Mouse (Mus musculus) gastrocnemius, postnatal 4 days (tissue): ENCODE results near the gene Zfp12. TPM values are rescaled to one million over a fixed set of nuclear protein-coding genes. Genes with fewer than 3 reads are reported as not detected.
"Not testable (repeated sequence)": the region's sequence is repeated elsewhere in the genome, so short reads cannot be mapped to it uniquely, and the experiment has no call there.

ENCODE experiments used
- DNase-seq, 2 experiments: peaks; one replicate each; pipeline ENCODE4 v3.0.0; 2021 to 2022; ENCODE audit warnings: low spot score in 2 of 2, mixed read lengths in 2 of 2
- long read RNA-seq, 2 experiments: library from polyadenylated mRNA; stranded (forward); transcript quantifications; one replicate each; pipeline ENCODE4 v2.0.0; 2021
- total RNA-seq, 2 experiments: library from RNA; stranded (reverse); gene quantifications; 2 replicates each; pipeline ENCODE4 v1.2.3; 2021

Gene Zfp12
- 10 to 100 TPM; 14.0 to 15.9 TPM for total RNA-seq
- long read RNA-seq, experiment 1, full-length matches to known transcripts, result 14 of 16 reads
- long read RNA-seq, experiment 1, partial matches to known transcripts, result 1 of 16 reads
- long read RNA-seq, experiment 1, other reads (novel, unspliced or antisense), result 1 of 16 reads
- long read RNA-seq, experiment 2, full-length matches to known transcripts, result 9 of 12 reads
- long read RNA-seq, experiment 2, partial matches to known transcripts, result 0 of 12 reads
- long read RNA-seq, experiment 2, other reads (novel, unspliced or antisense), result 3 of 12 reads

- peak; percentile 83 to 93 for DNase-seq
These were observed at the start of gene Zfp12 for GRCm38 (mm10) chr5:143235028-143235693. Gene Zfp12, plus strand, starts transcription at chr5:143235163.

GRCm38 (mm10) chr5:143188014-143188413, 46.9 kb upstream of the Zfp12 start:
- DNase-seq, result not testable (repeated sequence)

- DNase-seq, result no peak
These were observed 42.2 kb upstream of the Zfp12 start for GRCm38 (mm10) chr5:143192806-143193205.

GRCm38 (mm10) chr5:143194747-143195146, 40.2 kb upstream of the Zfp12 start:
- DNase-seq, result not testable (repeated sequence)

- DNase-seq, result no peak
These were observed 39.8 kb upstream of the Zfp12 start for GRCm38 (mm10) chr5:143195166-143195565.

GRCm38 (mm10) chr5:143196506-143196905, 38.5 kb upstream of the Zfp12 start:
- no peak for DNase-seq

GRCm38 (mm10) chr5:143205015-143205414, 29.9 kb upstream of the Zfp12 start:
- DNase-seq, result no peak

GRCm38 (mm10) chr5:143213832-143214231, 21.1 kb upstream of the Zfp12 start:
- no peak for DNase-seq

- no peak for DNase-seq
These were observed 14.0 kb upstream of the Zfp12 start for GRCm38 (mm10) chr5:143220996-143221395.

GRCm38 (mm10) chr5:143222287-143222686, 12.7 kb upstream of the Zfp12 start:
- no peak for DNase-seq

GRCm38 (mm10) chr5:143226790-143227189, 8.2 kb upstream of the Zfp12 start, which contains the start of gene Spdye4a:
Gene Spdye4a, minus strand, starts transcription at chr5:143226890.
- no peak for DNase-seq

GRCm38 (mm10) chr5:143236036-143236435, 1.1 kb downstream of the Zfp12 start:
- DNase-seq, result no peak

GRCm38 (mm10) chr5:143244926-143245325, 10.0 kb downstream of the Zfp12 start:
- no peak for DNase-seq

- DNase-seq, result no peak
These were observed 17.1 kb downstream of the Zfp12 start for GRCm38 (mm10) chr5:143252039-143252438.

GRCm38 (mm10) chr5:143252791-143253185, 17.8 kb downstream of the Zfp12 start:
- DNase-seq, result no peak

- no peak for DNase-seq
These were observed 18.4 kb downstream of the Zfp12 start for GRCm38 (mm10) chr5:143253186-143253880.

GRCm38 (mm10) chr5:143253881-143254486, 19.0 kb downstream of the Zfp12 start:
- DNase-seq, result no peak

GRCm38 (mm10) chr5:143254487-143255130, 19.6 kb downstream of the Zfp12 start:
- no peak for DNase-seq

- DNase-seq, result no peak
These were observed 20.2 kb downstream of the Zfp12 start for GRCm38 (mm10) chr5:143255131-143255519.

- DNase-seq, result no peak
These were observed 20.8 kb downstream of the Zfp12 start for GRCm38 (mm10) chr5:143255802-143256201.

- no peak for DNase-seq
These were observed 26.7 kb downstream of the Zfp12 start for GRCm38 (mm10) chr5:143261636-143262035.
